Mouse (Mus musculus): ENCODE data around the gene Acat3. TPM values are rescaled to one million over a fixed set of nuclear protein-coding genes. Genes with fewer than 3 reads are reported as not detected.

Acat3 gene
- polyA plus RNA-seq, 1 experiment, result not detected

DNA sequence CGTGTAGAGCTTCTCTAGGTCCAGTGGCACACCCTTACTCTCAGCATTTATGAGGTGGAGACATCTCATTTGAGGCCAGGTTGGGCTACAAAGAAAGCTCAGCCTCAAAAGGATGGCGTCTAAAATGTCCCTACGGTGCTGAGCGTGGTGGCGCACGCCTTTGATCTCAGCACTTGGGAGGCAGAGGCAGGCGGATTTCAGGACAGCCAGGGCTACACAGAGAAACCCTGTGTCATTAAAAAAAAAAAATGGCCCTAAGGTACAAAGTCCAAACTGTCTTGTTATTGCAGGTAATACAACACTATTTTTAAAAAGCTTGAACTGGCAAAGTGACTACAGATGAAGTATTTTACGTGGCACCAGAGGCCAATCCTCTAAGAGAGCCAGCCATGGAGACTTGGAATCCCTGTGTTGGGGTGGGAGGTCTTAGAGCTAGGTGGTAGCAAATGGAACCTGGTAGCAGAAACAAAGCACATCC lies 14.7 kb downstream of the Acat3 start:
- no peak overlapping the region for H3K4me3 ChIP-seq (ENCODE audit: insufficient read depth, low read depth, low read length)
- H3K27ac ChIP-seq (ENCODE audit: insufficient read depth, low read depth, low read length), result no peak overlapping the region
- no peaks in the 10 kb centered on the region for H3K4me1 ChIP-seq (ENCODE audit: control insufficient read depth, insufficient read depth, low read length)
- WGBS, result 91% methylated on average over 8 of the region's 8 CpGs
- TF ChIP-seq CTCF (IDR thresholded peaks at IDR 0.05; ENCODE audit: insufficient read depth, low read depth, low read length) (no peak), POLR2A (IDR thresholded peaks at IDR 0.05; ENCODE audit: insufficient read depth, low read depth, low read length) (no peak)

DNA sequence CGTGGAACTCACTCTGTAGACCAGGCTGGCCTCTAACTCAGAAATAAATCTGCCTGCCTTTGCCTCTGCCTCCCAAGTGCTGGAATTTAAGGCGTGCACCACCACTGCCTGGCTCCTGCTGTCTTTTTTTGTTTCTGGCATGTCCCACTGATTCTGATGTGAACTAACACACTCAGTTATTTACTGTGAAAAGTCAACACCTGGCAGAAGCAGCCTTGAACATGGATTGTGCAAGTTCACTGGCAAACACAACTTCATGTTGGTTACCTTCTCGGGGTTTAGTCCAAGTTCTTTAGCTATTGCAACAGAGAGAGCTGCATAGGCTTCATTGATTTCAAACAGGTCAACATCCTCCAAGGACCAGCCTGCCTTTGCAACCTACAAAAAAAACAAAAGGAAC lies 15.4 kb downstream of the Acat3 start:
- no peak overlapping the region for H3K27ac ChIP-seq (ENCODE audit: insufficient read depth, low read depth, low read length)
- H3K4me1 ChIP-seq (ENCODE audit: control insufficient read depth, insufficient read depth, low read length), result no peaks in the 10 kb centered on the region
- H3K4me3 ChIP-seq (ENCODE audit: insufficient read depth, low read depth, low read length), result no peak overlapping the region
- 87% methylated on average over 3 of the region's 3 CpGs for WGBS
- TF ChIP-seq CTCF (IDR thresholded peaks at IDR 0.05; ENCODE audit: insufficient read depth, low read depth, low read length), result no peak
- TF ChIP-seq POLR2A (IDR thresholded peaks at IDR 0.05; ENCODE audit: insufficient read depth, low read depth, low read length), result no peak

DNA sequence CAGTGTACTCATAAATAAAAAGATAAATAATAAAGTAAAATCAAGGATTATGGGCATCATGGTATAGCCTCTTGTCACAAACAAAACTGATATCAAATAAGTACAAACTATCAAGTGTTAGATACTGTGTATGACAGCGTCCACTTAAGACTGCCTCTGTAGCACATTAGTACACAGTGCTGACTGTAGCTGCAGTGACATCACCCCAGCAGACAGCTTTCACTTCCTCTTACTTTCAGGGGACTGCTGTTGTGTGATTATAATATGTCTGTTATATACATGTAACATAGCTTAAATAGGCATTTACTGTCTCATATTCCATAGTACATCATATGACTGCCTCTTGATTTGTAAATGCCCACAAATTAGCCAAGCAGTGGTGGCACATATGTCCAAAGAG lies 19.3 kb downstream of the Acat3 start:
- Histone ChIP-seq H3K4me1 (ENCODE audit: control insufficient read depth, insufficient read depth, low read length) (no peaks in the 10 kb centered on the region), H3K27ac (ENCODE audit: insufficient read depth, low read depth, low read length) (no peak overlapping the region), H3K4me3 (ENCODE audit: insufficient read depth, low read depth, low read length) (no peak overlapping the region)
- WGBS, result 96% methylated on average over 1 of the region's 1 CpGs
- TF ChIP-seq POLR2A (IDR thresholded peaks at IDR 0.05; ENCODE audit: insufficient read depth, low read depth, low read length) (no peak), CTCF (IDR thresholded peaks at IDR 0.05; ENCODE audit: insufficient read depth, low read depth, low read length) (no peak)

DNA sequence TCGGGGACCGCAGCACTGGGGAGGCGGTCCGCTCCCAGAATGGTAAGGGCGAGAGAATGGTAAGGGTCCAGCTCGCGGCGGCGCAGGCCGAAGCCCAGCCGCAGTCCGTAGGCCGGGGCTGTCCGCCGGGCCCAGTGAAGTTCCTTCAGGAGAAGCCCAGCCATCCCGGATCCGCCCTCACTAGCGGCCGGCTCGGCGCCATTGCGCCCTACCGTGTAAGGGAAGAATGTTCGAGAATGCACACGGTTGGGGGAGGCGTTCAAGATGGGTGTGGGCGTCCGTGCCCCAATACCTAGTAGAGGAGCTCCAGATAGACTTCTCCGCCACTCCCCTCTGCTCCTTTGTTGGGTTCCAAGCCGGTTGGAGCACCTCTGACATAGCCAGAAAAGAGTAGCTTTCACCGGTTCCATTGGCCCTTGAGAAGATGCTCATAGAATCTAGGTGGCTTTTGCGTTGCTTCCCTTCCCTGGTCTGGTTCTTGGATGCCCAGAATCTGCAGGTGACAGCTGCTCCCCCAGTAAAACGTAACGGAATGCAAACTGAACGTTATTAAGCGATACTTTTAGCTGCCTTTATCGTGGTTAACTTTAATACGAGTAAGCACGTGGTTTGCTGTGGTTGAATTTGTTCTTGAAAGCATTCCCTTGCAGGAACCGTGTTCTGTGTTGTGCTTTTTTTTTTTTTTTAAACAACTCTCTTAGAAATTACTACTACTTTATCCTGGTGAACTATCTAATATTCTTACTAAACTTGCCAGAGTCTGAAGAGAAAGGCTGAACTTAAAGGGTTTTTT lies 23.6 kb downstream of the Acat3 start:
- Histone ChIP-seq H3K27ac (ENCODE audit: insufficient read depth, low read depth, low read length) (peak overlapping the region; percentile 48), H3K4me1 (ENCODE audit: control insufficient read depth, insufficient read depth, low read length) (no peaks in the 10 kb centered on the region), H3K4me3 (ENCODE audit: insufficient read depth, low read depth, low read length) (peak overlapping the region; percentile 84)
- no peak for TF ChIP-seq POLR2A (IDR thresholded peaks at IDR 0.05; ENCODE audit: insufficient read depth, low read depth, low read length)
- TF ChIP-seq CTCF (IDR thresholded peaks at IDR 0.05; ENCODE audit: insufficient read depth, low read depth, low read length), result no peak
- under 1% methylated on average over 40 of the region's 40 CpGs for WGBS

DNA sequence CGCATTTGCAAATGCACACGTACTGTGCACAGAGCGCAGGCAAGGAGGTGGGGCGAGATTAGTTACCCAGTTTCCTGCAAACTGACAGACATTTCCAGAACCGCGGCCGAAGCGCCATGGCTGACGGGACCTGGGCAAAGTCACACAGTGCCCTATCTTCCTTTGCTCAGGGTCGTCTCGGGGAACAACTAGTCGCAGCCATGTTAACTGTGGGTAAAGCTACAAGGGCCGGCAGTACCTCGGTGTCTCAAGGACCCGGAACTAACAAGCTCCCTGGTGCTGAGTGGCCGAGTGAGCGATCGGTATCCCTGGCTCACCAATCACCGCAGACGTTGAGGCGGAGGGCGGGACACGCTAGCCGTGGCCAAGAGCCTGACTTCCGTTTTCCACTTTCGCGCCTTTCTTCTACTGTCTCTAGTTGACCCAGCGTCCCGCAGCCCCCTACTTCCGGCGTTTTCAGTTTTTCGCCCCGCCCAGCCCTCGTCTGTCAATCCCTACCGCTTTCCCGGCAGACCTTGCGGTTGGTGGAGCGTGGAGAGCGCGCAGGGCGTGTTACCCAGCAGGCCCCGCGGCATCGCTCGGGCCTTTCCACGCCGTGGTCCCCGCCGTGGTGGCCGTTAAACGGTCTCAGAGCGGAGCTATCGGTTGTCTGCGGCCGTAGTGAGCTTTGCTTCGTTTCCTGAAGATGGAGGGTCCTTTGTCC lies 24.4 kb downstream of the Acat3 start, which contains the start of gene Mrpl18:
Gene Mrpl18, minus strand, starts transcription at position 465 of the 703 bp plus-strand sequence.
- H3K4me1 ChIP-seq (ENCODE audit: control insufficient read depth, insufficient read depth, low read length), result no peaks in the 10 kb centered on the region
- TF ChIP-seq CTCF (IDR thresholded peaks at IDR 0.05; ENCODE audit: insufficient read depth, low read depth, low read length), result no peak
- peak; percentile 74; the same call in 1 of the 2 replicates for TF ChIP-seq POLR2A (IDR thresholded peaks at IDR 0.05; ENCODE audit: insufficient read depth, low read depth, low read length)
- H3K27ac ChIP-seq (ENCODE audit: insufficient read depth, low read depth, low read length), result peak within 1 kb of the TSS; percentile 48
- peak within 1 kb of the TSS; percentile 84 for H3K4me3 ChIP-seq (ENCODE audit: insufficient read depth, low read depth, low read length)
- WGBS, result under 1% methylated on average over 56 of the region's 56 CpGs

DNA sequence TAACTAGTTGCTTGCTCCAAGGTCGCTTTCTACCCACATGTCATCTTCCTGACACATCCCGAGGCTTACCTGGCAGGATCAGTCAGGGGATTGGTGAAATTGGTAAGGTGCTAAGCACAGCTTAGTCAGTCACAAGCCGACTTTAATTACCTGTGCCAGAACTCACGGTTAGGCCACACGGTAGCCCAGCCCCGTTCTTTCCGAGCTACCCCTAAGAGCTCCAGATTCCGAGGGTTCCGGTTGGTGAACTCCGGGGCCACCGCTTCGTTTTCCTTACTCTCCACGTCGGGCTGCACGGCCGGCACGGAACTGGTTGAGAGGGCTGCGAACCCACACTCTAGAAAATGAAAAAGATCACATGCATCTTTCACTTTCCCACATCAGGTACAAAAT lies 24.9 kb downstream of the Acat3 start, which contains the start of gene Tcp1:
Gene Tcp1, plus strand, starts transcription at position 214 of the 393 bp plus-strand sequence.
- H3K27ac ChIP-seq (ENCODE audit: insufficient read depth, low read depth, low read length), result peak within 1 kb of the TSS; percentile 48
- WGBS, result under 1% methylated on average over 18 of the region's 18 CpGs
- no peaks in the 10 kb centered on the region for H3K4me1 ChIP-seq (ENCODE audit: control insufficient read depth, insufficient read depth, low read length)
- TF ChIP-seq CTCF (IDR thresholded peaks at IDR 0.05; ENCODE audit: insufficient read depth, low read depth, low read length) (no peak), POLR2A (IDR thresholded peaks at IDR 0.05; ENCODE audit: insufficient read depth, low read depth, low read length) (no peak)
- peak within 1 kb of the TSS; percentile 84 for H3K4me3 ChIP-seq (ENCODE audit: insufficient read depth, low read depth, low read length)

DNA sequence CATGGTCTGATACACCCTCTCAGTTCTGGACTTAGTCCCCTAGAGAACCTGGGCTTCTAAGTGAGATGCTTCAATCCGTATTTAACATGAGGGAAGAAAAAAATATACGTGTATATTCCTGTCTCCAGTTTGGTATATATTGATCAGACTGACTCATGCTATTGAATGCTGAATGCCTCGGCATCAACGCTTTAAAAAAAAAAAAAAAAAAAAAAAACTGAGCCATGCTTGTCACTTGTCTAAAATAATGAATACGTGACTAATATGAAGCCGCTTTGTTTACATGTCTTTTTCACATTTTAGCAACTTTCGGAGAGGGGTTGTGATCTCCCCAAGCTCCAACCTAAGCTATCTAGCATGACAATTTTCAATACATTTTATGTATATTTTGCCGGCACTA lies 30.0 kb downstream of the Acat3 start:
- 85% methylated on average over 8 of the region's 8 CpGs for WGBS

DNA sequence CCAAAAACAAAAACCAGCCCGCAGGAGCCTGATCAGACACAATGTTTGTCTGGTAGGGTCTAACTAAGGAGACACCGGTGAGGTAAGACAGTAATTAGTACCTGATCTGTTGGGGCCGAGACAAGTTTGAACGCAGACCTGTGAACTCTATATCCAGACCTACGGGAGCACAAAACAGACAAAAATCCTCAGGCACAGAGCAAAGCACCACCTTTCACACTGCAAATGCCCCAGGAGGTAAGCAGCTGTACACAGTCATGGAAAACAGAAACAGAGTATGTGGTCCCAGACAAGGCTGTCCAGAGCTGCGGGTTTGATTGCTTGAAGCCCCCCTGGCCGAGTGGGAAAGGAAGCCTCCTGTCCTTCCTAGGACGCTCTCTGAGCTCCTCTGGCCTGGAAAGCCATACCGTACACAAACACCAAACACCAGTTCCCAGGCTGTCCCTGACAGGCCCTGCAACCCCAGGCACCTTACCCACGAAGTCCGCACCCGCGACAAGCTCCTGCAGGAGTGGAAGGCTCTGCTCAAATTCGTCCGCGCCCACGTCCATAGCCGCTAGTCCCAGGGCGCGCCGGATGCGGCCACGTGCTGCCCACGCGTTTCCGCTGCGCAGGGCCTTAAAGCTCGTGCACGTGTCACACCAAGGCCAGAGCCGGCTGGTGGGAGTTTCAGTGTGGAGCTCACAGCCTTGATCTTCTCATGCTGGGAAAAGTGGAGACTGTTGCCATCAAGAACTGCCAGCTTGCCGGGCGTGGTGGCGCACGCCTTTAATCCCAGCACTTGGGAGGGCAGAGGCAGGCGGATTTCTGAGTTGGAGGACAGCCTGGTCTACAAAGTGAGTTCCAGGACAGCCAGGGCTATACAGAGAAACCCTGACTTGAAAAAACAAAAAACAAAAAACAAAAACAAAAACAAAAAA lies 30.8 kb downstream of the Acat3 start, which contains the start of gene Pnldc1:
Gene Pnldc1, minus strand, starts transcription at position 870 of the 920 bp plus-strand sequence.
- Histone ChIP-seq H3K27ac (ENCODE audit: insufficient read depth, low read depth, low read length) (no peak within 1 kb of the TSS), H3K4me3 (ENCODE audit: insufficient read depth, low read depth, low read length) (no peak within 1 kb of the TSS), H3K4me1 (ENCODE audit: control insufficient read depth, insufficient read depth, low read length) (no peaks in the 10 kb centered on the region)
- TF ChIP-seq POLR2A (IDR thresholded peaks at IDR 0.05; ENCODE audit: insufficient read depth, low read depth, low read length) (no peak), CTCF (IDR thresholded peaks at IDR 0.05; ENCODE audit: insufficient read depth, low read depth, low read length) (no peak)
- 86% methylated on average over 35 of the region's 35 CpGs for WGBS

More for the DNA sequence above, 30.0 kb downstream of the Acat3 start:
- Histone ChIP-seq H3K27ac (ENCODE audit: insufficient read depth, low read depth, low read length) (no peak overlapping the region), H3K4me1 (ENCODE audit: control insufficient read depth, insufficient read depth, low read length) (no peaks in the 10 kb centered on the region), H3K4me3 (ENCODE audit: insufficient read depth, low read depth, low read length) (no peak overlapping the region)
- no peak for TF ChIP-seq CTCF (IDR thresholded peaks at IDR 0.05; ENCODE audit: insufficient read depth, low read depth, low read length)
